Mouse (Mus musculus): ENCODE results near the gene Cyp4b1. TPM values are rescaled to one million over a fixed set of nuclear protein-coding genes. Genes with fewer than 3 reads are reported as not detected.
"Not testable (repeated sequence)": the region's sequence is repeated elsewhere in the genome, so short reads cannot be mapped to it uniquely, and the experiment has no call there.

The Cyp4b1 gene
- 1 to 10 TPM; 2.7 TPM for total RNA-seq (2021)
- long read RNA-seq, experiment 1, partial matches to known transcripts: 1 of 4 reads
- long read RNA-seq, experiment 1, other reads (novel, unspliced or antisense): 3 of 4 reads
- long read RNA-seq, experiment 2, partial matches to known transcripts: 0 of 1 reads
- long read RNA-seq, experiment 2, other reads (novel, unspliced or antisense): 1 of 1 reads

DNA sequence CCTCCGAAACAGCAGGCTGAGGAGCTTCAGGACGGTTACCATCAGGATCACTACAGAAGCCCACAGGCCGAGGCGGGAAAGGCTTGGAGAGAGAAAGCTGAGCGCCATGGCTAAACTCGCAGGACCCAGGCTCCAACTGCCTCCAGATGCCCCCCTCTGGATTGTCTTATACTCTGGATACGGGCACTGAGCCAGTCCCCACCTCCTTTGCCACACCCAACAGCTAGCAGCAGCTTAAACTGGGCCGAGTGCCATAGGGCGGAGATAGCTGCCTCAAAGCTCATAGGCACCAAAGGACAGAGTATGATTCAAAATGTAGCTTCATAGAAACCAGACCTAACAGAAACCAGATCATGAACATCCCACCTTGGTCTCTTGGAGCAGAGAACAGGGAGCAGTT lies at the start of gene Cyp4b1:
Gene Cyp4b1, minus strand, starts transcription at position 144 of the 400 bp plus-strand sequence.
- intact Hi-C loops (cut with DNase I): no loop called here
- no peak for DNase-seq (ENCODE audit: low spot score in 2 of 2)

DNA sequence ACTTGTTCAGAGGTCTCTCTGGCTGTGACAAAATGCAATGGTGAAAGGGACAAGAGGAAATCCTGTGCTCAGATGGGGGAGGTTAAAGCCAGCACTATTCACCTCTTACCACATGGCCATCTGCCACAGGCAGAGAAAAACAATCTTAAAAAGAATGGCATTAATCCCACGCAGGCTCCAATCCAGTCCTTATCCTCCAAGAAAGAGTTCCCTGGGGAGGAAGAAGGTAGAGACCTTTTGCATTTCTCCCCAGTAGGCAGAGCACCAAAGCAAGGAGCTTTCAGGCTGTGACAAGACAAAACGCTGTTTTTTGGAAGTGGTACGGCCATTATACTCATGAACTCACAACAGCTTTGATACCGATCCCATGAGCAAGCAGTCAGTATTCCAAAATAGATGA lies 38.8 kb upstream of the Cyp4b1 start:
- no peak for DNase-seq (ENCODE audit: low spot score in 2 of 2)
- intact Hi-C loops (cut with DNase I): no loop called here

DNA sequence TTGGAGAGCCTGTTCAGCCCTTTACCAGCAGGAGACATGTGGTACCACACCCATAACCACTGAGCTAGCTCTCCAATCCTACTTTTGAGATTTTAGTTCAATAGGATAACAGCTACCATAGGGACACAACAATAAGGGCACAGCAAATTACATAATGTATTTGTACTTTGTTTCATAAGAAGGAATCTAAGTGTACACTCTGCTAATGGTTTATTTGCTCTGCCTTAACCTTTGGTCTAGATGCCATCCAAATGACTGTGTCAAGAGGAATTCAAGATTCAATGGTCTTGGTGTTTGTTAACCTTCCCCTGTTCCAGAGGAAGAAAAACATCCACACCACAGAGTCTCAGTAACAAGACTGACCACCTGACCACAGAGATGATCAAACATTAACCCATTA lies 11.7 kb upstream of the Cyp4b1 start:
- intact Hi-C loops (cut with DNase I): no loop called here
- no peak for DNase-seq (ENCODE audit: low spot score in 2 of 2)

DNA sequence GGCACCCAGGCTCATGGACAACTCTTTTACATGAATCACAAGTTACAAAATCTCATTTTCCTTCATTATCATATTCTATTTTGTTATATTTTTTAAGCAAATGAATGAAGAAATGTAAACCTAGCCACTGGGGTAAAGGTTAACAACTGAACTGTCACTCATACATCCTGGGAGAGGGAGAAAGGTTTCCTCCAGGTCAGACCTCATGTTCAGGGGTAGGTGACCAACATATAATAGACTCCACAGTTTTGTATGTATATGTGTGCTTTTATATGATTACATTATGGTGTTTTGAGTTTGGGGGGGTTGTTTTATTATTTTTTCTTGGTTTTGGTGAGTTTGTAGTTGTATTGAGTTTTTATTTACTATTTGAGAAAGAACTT lies 10.3 kb upstream of the Cyp4b1 start:
- intact Hi-C loops (cut with DNase I): no loop called here

DNA sequence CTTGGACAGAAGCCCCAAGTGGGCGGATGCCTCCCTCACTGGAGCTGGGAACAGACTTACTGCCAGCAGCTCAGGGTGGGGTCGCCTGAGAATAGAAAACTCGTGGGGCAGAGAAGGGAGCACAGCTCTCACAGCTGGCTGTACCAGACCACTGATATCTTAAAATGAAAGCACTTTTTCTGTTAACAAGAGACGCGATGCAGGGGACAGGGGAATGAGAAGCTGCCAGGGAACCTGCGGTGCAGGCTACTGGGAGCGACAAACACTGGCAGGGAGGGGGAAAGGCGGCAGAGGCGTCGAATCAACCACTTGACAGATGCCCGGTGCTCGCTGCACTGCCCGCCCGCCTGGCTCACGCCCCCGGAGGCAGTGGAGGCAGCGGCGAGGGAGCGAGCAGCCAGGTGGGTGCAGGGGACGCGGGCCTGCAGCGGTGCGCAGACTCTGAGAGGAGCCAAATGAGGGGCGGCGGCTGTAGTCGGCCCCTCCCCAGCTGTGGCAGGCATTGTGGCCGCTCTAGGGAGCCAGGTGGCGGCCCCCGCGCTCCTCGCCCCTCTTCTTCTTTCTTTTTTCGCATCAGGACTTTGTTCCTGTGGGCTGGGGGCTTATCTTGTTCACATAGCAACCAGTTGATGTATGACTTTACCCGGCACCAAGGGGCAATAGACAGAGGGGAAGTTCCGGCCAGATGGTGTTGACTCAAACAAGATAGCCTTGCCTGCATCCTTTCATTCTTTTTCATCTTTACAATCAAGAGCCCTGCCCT lies 9.8 kb upstream of the Cyp4b1 start:
- DNase-seq (ENCODE audit: low spot score in 2 of 2): peak; percentile 22 to 33
- intact Hi-C loops (cut with DNase I): no loop called here

More for the DNA sequence above, 10.3 kb upstream of the Cyp4b1 start:
- no peak for DNase-seq (ENCODE audit: low spot score in 2 of 2)

DNA sequence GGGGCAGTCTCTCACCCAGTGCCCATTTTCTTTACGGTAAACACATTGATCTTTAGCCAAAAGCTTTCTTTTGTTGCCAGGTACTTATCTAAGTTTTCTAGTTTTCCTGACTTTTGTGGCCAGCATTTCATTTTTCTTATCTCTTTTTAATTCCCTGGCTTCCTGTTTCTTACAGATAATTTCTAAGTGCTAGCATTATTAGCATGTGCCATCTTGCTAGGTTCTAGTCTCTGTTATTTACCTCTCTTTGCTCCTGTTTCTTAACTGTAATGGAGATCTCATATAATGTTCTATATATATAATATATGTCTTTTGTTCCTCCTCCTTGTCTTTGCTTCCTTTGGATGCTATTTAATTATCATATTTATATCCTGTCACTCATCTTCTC lies 9.0 kb upstream of the Cyp4b1 start:
- DNase-seq (ENCODE audit: low spot score in 2 of 2); intact Hi-C loops (cut with DNase I): not testable (repeated sequence)

DNA sequence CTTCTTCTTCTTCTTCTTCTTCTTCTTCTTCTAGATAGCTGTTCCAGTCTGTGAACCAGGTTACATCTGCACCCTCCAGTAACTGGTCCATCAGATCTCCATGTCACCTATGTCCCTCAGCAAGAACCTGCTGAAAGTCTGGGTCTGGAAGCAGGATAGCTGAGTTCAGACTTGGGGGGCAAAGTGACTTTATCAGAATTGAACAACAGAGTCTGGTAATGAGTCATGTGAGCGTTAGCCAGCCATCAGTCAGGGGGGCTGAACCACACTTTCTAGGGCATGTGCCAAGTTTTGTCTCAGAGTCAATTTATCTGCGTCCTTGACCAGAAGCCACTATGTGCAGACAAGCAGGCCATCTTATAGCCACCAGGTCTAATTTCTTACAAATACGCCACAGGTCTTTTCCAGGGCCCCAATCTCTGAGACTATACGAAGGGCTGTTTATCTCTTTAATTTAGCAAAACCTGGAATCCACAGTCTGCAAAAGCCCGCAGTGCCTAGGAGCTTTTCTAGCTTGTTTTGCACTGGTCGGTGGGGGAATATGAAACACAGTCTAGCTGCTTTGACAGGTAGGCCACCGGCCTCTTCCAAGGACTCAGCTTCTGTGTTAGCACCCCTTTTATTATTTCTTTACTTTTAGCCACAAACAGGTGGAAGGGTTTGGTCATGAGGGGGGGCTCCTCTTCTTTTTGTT lies 8.5 kb upstream of the Cyp4b1 start:
- intact Hi-C loops (cut with DNase I); DNase-seq (ENCODE audit: low spot score in 2 of 2): not testable (repeated sequence)

DNA sequence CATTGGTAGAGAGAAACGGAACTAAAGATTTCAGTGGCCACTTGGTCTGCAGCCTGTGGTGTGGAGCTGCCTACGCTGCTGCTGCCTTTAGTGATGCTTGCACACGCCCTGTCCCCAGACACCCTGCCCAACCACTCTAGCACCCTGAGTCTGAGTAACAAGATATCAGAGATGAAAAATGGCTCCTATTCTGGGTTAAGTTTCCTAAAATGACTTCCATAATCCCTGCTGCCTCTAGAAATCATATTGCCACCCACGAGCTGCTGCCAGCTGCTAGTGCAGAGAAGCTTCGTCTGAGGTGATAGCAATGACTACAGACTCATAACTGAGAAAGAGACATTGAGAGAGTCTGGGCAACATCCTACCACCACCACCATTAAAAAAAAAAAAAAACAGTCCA lies 3.3 kb upstream of the Cyp4b1 start:
- DNase-seq (ENCODE audit: low spot score in 2 of 2): peak; percentile 31 to 43
- intact Hi-C loops (cut with DNase I): no loop called here

DNA sequence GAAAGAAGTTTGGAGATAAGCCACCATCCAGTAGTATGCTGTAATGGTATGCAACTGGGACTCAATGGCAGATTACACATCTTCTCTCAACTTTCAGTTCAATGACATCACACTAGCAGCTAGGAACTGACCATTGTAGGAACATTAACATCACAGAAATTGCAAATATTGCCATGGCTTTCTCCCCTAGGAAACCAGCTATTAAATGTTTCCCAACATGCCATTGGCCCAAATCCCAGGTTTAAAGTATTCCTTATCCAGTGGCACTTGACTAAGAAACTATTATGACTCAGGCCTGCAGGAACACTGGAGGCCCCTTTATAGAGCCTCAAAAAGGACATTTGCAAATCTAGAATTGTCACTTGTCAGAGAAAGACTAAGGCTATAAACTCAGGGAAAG lies 1.8 kb upstream of the Cyp4b1 start:
- no peak for DNase-seq (ENCODE audit: low spot score in 2 of 2)
- intact Hi-C loops (cut with DNase I): no loop called here

DNA sequence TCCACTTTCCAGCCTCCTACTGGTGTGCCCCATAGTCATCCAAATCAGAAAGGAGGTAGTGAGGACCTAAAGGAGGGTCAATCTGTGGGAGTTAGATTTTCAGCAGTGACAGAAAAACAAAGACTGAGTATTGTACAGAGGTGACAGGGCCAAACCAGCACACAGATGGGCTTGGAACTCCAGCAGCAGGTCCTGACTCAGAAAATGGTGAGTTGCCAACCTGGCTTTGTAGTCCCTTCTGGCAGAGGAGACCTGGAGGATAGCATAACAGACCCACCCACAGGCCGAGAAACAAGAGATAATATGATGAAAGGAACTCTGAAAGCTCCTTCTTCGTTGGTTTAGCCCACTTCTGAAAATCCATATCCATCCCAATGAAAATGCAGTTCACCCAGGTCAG lies 1.2 kb upstream of the Cyp4b1 start:
- intact Hi-C loops (cut with DNase I): no loop called here
- DNase-seq (ENCODE audit: low spot score in 2 of 2): no peak

DNA sequence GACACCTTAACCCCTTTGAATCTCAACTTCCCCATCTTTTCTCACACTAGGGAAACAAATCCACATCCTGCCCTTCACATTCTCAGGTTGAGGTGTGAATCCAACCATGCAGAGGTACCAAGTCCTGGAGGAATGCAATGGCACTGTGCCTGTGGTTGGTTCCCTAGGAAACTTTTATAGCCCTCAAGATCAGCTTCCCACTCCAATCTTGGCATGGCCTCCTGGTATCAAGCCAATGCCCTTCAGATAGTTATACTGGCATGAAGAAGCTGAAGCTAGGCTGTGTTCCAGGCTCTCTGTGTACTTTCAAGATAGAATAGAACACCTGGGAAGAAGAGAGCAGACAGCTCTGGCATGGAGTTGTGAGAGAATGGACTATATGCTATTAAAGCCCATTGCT lies 2.2 kb downstream of the Cyp4b1 start:
- no peak for DNase-seq (ENCODE audit: low spot score in 2 of 2)

DNA sequence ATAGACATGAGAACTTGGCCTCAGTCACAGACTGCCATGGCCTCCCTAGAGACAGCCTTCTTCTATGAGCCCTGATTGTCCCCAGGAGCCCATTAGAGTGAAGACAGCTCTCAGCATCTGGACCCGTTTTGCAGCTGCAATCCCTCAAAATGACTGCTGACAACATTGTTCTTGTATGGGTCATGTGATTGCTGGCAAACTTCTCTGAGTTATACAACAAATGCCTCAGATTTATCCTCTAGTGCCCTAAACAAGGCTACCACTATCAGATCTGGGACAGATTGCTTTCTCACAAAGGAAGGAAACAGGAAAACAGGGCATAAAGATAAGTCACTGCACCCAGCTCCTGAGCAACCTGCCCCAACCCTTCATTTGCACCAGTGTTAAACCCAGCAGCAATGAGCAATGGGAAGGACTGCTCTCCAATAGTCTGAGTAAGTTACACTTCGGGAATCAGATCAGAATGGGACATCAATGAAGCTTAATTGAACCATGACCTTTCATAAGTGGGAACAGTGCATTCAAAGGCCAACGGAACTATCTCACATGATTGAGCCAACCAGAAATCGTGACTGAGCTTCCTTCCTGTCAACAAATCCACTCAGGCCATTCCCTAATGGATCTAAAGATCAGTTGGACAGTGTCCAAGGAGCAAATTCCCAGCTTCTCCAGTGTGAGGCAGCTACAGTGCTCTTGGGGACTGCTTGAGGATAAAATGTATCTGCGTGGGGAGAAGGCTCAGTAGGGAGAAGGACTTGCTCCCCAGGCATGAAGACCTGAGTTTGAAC lies 4.4 kb downstream of the Cyp4b1 start:
- intact Hi-C loops (cut with DNase I): no loop called here

More for the DNA sequence above, 2.2 kb downstream of the Cyp4b1 start:
- intact Hi-C loops (cut with DNase I): no loop called here

DNA sequence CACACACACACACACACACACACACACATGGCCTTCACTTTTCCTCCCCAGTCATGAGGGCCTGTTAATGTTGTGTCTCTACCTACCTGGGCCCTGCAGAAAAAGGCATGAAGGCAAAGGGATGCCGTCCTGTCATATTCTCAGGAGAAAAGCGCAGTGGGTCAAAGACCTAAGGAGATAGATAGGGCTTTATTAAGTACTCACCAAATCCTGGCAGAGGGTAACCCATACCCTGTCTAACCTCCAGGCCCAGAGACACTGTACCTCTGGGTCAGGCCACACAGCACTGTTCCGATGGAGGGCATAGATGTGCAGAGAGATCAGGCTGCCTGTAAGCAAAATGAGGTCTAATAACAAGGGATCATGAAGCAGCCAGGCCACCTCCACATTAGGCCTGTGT lies 22.0 kb downstream of the Cyp4b1 start:
- intact Hi-C loops (cut with DNase I); DNase-seq (ENCODE audit: low spot score in 2 of 2): not testable (repeated sequence)

More for the DNA sequence above, 4.4 kb downstream of the Cyp4b1 start:
- DNase-seq (ENCODE audit: low spot score in 2 of 2): no peak

DNA sequence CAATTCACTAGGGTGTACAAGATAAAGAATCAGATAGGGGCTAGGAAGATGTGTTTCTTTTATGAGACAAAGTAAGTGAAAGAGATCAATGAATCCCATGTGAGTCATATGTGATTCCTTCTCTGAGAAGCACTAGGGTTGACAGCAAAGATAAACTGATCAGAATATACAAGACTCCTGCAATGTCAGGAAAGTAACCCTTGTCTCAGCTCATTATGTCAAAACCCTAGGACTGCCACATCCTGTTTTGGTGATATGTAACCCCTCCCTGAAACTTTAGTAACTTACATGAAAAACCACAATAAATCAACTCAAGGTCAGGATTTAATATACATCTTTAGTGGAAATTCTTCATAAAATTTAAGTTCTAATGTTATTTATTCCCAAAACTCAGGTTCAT lies 33.5 kb downstream of the Cyp4b1 start:
- no peak for DNase-seq (ENCODE audit: low spot score in 2 of 2)
- intact Hi-C loops (cut with DNase I): no loop called here

DNA sequence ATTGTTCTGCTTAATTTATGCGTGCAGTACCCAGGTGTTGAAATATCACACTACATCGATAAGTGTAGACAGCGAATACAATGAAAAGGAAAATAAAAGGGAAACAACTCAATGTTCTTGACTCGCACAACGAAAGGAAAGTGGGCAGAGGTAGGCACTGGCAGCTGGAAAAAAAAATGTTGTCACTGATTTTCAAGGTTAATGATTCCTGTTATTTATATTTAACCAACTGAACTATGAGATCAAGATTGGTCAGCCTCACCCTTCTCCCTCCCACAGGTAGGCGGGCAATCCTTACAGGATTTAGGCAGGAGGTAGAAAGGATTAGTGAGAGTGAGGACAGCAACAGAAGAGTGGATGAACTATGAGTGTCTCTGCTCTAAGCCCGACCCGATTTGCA lies 46.9 kb downstream of the Cyp4b1 start, which contains the start of gene Cyp4a32:
Gene Cyp4a32, plus strand, starts transcription at position 359 of the 400 bp plus-strand sequence.
- DNase-seq (ENCODE audit: low spot score in 2 of 2); intact Hi-C loops (cut with DNase I): not testable (repeated sequence)

DNA sequence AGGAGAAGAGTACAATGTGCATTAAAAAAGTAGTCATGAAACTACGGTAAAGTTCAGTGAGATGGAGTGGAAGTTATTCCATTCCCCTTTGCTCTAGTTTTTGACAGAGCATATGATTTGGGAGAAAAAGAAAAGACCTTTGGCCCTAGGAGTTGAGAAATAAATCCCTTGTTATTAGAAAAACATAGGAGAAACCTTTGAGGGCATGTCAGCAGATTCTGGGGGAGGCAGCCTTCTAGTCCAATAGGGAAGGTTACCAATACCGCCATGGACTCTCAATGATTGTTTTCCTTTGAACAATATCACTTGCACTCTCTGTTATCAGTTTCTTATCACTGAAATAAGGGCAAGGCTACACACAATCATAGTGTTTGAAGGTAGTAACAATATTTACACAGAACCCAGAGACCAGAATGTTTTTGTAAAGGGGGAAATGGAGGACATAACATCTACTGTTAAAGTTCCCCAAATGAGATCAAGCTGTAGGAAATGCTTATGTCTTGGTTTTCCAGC lies 50.6 kb downstream of the Cyp4b1 start:
- DNase-seq (ENCODE audit: low spot score in 2 of 2): no peak
- intact Hi-C loops (cut with DNase I): no loop called here

DNA sequence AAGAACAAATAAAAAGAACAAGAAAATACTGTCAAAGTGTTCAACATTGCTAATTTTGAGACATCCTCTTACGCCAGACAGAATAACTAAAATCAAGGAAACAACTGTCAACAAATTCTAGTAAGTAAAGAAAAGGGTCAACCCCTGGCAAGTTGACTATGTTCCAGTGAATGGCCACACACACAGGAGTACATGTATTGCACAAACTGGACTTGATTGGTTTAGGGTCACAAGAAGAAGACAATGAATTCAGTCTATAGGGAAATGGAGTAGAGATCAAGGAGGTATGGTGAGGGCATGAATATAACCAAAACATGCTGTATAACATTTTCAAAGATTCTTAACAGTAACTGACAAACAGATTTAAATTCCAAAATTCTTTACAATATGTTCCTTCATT lies 51.2 kb downstream of the Cyp4b1 start:
- intact Hi-C loops (cut with DNase I): no loop called here
- no peak for DNase-seq (ENCODE audit: low spot score in 2 of 2)

DNA sequence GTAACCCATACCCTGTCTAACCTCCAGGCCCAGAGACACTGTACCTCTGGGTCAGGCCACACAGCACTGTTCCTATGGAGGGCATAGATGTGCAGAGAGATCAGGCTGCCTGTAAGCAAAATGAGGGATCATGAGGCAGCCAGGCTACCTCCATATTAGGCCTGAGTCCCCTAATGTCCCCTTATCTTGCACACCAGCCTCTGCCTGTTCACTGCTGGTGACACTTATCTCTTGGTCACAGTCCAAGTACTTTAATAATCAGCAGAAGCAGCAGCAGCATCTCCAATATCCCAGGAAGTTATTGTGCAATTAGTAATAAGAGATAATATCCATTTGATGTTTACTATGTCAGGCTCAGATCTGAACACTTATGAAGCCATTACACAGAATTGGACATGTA lies 64.5 kb downstream of the Cyp4b1 start:
- DNase-seq (ENCODE audit: low spot score in 2 of 2): no peak
- intact Hi-C loops (cut with DNase I): no loop called here

DNA sequence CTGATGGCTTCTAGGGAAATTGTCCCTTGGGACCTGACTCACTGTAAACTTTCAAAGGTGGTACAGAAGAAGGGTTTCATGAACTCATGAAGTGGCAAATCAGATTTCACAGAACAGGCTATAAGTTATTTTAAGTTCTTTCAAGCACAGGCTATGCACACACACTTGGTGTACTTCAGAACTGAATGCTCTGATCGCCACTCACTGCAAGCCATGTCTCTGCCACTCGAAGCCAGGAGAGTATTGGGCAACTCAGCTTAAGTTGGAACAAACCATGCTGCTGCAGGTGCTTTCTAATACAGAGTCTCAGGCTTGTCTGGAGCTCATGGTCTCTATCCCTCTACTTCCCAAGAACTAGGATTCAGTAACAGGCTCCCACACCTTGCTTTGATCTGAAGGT lies 71.7 kb downstream of the Cyp4b1 start:
- intact Hi-C loops (cut with DNase I): no loop called here
- DNase-seq (ENCODE audit: low spot score in 2 of 2): no peak

DNA sequence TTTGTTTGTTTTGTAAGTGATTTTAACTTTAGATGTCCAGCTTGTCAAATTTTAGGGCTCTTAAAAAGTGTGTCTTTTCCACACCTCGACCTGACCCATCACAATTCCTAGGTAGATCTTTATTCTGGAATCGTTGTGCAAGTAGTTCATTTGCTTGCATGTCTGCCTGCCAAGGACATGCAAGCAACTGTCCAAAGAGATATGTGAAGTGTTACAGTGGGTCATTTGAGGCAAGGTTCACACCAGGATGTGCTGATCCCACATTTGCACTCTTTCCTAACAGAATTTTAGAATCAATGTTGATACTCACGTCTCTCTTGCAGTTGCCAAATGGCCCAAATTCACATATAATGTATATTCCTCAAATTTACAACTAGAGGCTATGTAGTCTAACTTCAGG lies 72.3 kb downstream of the Cyp4b1 start:
- DNase-seq (ENCODE audit: low spot score in 2 of 2): no peak
- intact Hi-C loops (cut with DNase I): no loop called here

All from left cerebral cortex, postnatal 14 days (tissue).